ENCODE assay signal across 10 mouse cellular contexts in the genomic region with DNA sequence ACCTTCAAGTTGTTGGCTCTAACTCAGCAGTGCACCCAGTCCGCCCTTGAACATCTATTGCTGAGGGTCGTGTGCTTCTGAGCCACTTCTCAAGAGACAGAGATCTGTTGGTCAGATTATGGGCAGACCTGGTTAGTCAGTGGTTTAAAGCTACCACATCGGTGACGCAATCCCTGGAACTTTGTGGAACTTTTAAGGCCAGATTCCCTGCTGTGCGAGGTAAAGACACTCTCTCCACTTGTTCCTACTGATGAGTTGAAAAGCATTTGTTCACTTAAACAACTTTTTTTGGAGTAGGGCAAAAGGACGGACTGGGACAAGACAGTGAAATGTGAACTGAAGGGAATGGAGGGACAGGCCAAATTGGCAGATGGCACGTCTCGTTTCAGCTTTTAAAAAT.
DNase-seq lines count a peak whose midpoint lies in the region; ATAC-seq lines count a peak whose summit lies in the region.
"Had no signal": no experiment of that assay in that cellular context is flagged by ENCODE, and none has a peak within 500 bp of the region (broad histone marks: within the 10 kb centered on the region; RNA-seq: fewer than 3 reads in every experiment).

No protein-coding gene starts in this region.

- no peak overlapping the region for H3K4me3 ChIP-seq in limb, embryonic 15.5 days
- H3K4me3 ChIP-seq: erythroblast, embryonic 14.5 days; megakaryocyte, embryonic 14.5 days had no signal

- H3K27ac ChIP-seq in limb, embryonic 15.5 days, result peak overlapping the region; percentile 74

- peak; percentile 65 to 85 for DNase-seq in adrenal gland, adult (ENCODE audit: inconsistent age in 2 of 2, low spot score in 1 of 2)
- no peak for DNase-seq in adrenal gland, postnatal 4 days (ENCODE audit: low spot score in 2 of 2)
- peak; percentile 34 for DNase-seq in kidney, adult 9 months
- DNase-seq in kidney, postnatal 14 days, result no peak
- DNase-seq in adrenal gland, postnatal 14 days, result peak; percentile 47
- DNase-seq in right cerebral cortex, adult 2 months (ENCODE audit: low spot score in 2 of 2), result no peak
- no peak for DNase-seq in yolk sac, embryonic 10.5 days (ENCODE audit: low spot score)

- H3K4me1 ChIP-seq in limb, embryonic 15.5 days, result peaks cover 12% of the 10 kb centered on the region
- H3K4me1 ChIP-seq: megakaryocyte, embryonic 14.5 days had no signal

- H3K4me2 ChIP-seq in limb, embryonic 15.5 days, result peak overlapping the region; percentile 13; the same call in 1 of the 2 replicates

- WGBS in limb, embryonic 15.5 days, result 40% methylated on average over 8 of the region's 8 CpGs

- H3K36me3 ChIP-seq in limb, embryonic 15.5 days, result no peaks in the 10 kb centered on the region

- H3K9ac ChIP-seq in limb, embryonic 15.5 days, result no peak overlapping the region

- no peaks in the 10 kb centered on the region for H3K9me3 ChIP-seq in limb, embryonic 15.5 days
- H3K9me3 ChIP-seq: megakaryocyte, embryonic 14.5 days had no signal

- ATAC-seq in limb, embryonic 15.5 days (ENCODE audit: insufficient number of reproducible peaks, low FRiP score, low TSS enrichment, low read depth), result peak; percentile 57; the same call in 1 of the 2 replicates

- H3K27me3 ChIP-seq in limb, embryonic 15.5 days, result no peaks in the 10 kb centered on the region

Comparison
In these comparisons a context has a peak if more than half of its experiments do, and no peak if none do; other contexts are left out.
1. DNase-seq: peak in adrenal gland, adult (2 of 2), kidney, adult 9 months (single experiment) and adrenal gland, postnatal 14 days (single experiment); none in adrenal gland, postnatal 4 days (0 of 2), kidney, postnatal 14 days (single experiment), right cerebral cortex, adult 2 months (0 of 2) and yolk sac, embryonic 10.5 days (single experiment).